Mouse (Mus musculus) spleen, adult 10 weeks (tissue): ENCODE measurements around the gene Vmn1r142. TPM values are rescaled to one million over a fixed set of nuclear protein-coding genes. Genes with fewer than 3 reads are reported as not detected.

Experiments
- polyA plus RNA-seq: library from polyadenylated mRNA; stranded (reverse); fragments of 350-450 nt; fragmentation: Illumina TruSeq; extraction: RNeasy Lipid Tissue Mini Kit (QIAGEN cat#74804); gene quantifications from one replicate; pipeline ENCODE4 v1.2.3, GENCODE M21; 2015; ENCODE audit warnings: low replicate concordance; ENCODE audit not compliant: insufficient read depth

Gene Vmn1r142
- not detected for polyA plus RNA-seq

DNA sequence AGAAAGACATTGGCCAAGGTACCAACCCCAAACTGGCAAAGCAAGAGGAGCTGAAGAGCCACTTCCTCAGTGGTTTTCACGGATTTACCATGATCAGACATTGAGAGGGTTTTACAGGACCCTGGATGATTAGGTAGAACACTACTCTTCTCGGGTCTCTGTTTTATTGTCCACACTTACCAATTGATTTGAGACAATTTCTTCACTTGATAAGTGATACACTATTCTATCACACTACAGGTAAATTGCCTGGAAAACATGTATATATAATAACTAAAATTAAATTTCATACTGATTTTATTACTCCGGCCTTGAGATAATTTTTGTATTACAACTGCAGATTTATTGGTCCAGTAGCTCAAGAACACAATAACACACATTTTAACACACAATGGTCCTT is at the start of gene Vmn1r142:
TSS of gene Vmn1r142 (minus strand) at position 101 of the 400 bp plus-strand sequence.

DNA sequence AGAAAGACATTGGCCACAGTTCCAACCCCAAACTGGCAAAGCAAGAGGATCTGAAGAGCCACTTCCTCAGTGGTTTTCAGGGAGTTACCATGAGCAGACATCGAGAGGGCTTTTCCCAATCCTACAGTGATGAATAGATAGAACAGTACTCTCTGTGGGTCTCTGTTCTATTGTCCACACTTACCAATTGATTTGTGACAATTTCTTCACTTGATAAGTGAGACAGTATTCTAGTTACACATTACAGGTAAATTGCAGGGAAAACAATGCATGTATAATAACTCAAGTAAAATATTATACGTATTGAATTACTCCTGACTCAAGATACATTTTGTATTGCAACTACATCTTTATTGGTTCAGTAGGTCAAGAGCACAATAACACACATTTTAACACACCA is 37.3 kb upstream of the Vmn1r142 start, which contains the start of gene Gm8653:
TSS of gene Gm8653 (minus strand) at position 101 of the 400 bp plus-strand sequence.

DNA sequence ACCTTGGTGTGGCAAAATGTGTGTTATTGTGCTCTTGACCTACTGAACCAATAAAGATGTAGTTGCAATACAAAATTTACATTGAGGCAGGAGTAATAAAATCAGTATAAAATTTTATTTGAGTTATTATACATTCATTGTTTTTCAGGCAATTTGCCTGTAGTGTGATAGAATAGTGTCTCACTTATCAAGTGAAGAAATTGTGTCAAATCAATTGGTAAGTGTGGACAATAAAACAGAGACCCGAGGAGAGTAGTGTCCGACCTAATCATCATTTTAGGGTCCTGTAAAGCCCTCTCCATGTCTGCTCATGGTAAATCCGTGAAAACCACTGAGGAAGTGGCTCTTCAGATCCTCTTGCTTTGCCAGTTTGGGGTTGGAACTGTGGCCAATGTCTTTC is 25.2 kb upstream of the Vmn1r142 start, which contains the start of gene Vmn1r143:
TSS of gene Vmn1r143 (plus strand) at position 301 of the 400 bp plus-strand sequence.

DNA sequence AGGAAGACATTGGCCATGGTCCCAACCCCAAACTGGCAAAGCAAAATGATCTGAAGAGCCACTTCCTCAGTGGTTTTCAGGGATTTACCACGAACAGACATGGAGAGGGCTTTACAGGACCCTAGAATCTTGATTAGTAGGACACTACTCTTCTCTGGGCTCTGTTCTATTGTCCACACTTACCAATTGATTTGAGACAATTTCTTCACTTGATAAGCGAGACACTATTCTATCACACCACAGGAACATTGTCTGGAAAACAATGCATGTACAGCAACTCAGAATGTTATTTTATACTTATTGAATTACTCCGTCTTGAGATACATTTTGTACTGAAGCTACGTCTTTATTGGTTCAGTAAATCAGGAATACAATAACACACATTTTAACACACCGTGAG is 29.2 kb downstream of the Vmn1r142 start, which contains the start of gene Gm10666:
TSS of gene Gm10666 (minus strand) at position 101 of the 400 bp plus-strand sequence.

GRCm38 (mm10) chr7:22118145-22118544 is 45.7 kb downstream of the Vmn1r142 start, which contains the start of gene Gm16451:
Gene Gm16451 (minus strand): TSS chr7:22118245.

Other genes with a start within 250 kb of the Vmn1r142 start
- gene Gm5891, start 242.7 kb downstream of the Vmn1r142 start, polyA plus RNA-seq, result not detected
- not detected for gene Vmn1r137, start 169.4 kb downstream of the Vmn1r142 start, polyA plus RNA-seq
- gene Vmn1r138, start 135.1 kb downstream of the Vmn1r142 start, polyA plus RNA-seq, result not detected
- not detected for gene Gm6176, start 107.7 kb downstream of the Vmn1r142 start, polyA plus RNA-seq
- gene Vmn1r139, start 95.0 kb downstream of the Vmn1r142 start, polyA plus RNA-seq, result not detected
- not detected for gene Gm16451, start 45.8 kb downstream of the Vmn1r142 start, polyA plus RNA-seq
- not detected for gene Gm10666, start 29.3 kb downstream of the Vmn1r142 start, polyA plus RNA-seq
- gene Vmn1r143, start 25.3 kb upstream of the Vmn1r142 start, polyA plus RNA-seq, result not detected
- not detected for gene Gm8653, start 37.2 kb upstream of the Vmn1r142 start, polyA plus RNA-seq
- gene Gm8453, start 65.4 kb upstream of the Vmn1r142 start, polyA plus RNA-seq, result not detected
- not detected for gene Gm4187, start 165.7 kb upstream of the Vmn1r142 start, polyA plus RNA-seq
- not detected for gene Gm8660, start 207.0 kb upstream of the Vmn1r142 start, polyA plus RNA-seq
- not detected for gene Vmn1r148, start 249.5 kb upstream of the Vmn1r142 start, polyA plus RNA-seq